Comparison of ENCODE assay signal across 9 mouse cellular contexts in the genomic region with DNA sequence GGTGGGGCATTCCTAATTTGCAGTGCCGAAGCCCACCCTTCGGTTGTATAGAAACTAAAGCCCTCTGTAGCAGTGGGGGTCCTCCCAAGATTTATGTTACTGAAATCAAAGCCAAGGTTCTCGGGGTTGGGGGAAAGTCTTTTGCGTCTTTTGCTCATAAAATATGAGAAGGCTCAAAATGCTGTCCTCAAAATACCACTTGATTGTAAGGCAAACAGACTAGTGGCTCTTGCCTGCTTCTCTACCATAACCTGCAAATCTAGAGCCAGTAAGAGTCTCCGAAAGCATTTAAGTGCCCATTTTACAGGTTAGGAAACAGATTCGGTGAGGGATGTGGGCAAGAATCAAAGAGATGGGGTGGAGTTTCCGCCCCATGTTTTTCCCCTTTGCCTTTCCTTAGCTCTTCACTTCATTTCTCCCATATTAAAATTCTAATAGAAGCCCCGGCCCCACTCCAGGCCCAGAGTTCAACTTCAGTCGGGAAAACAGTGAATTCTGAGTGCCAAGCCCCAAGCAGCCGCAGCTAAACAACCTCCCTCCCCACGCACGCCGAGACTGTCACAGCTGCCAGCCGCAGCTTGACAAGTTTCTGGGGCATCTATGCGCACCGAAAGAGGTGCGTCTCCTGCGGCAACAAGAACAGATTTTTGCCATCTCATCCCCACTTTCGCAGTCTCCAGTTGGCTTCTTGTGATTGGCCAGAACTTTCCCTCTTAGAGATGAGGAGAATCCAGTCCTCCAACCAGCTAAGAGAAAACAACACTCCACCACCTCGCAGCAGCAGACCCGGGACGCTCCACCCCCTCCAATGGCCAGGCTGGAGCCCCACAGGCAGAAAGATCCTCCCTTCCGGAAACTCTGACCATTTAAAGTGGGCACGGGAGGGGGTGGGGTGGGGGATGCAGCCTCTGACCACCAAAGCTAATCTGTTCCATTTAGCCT. TPM values are rescaled to one million over a fixed set of nuclear protein-coding genes. Genes with fewer than 3 reads are reported as not detected.
DNase-seq lines count a peak whose midpoint lies in the region; ATAC-seq and TF ChIP-seq lines count a peak whose summit lies in the region.
"Had no signal": no experiment of that assay in that cellular context is flagged by ENCODE, and none has a peak within 500 bp of the region (broad histone marks: within the 10 kb centered on the region; RNA-seq: fewer than 3 reads in every experiment).

No protein-coding gene starts in this region.

- peaks cover 38% of the 10 kb centered on the region for H3K4me1 ChIP-seq in E14TG2a.4 (replicated peaks; ENCODE audit: low read depth, low read length)
- peaks cover 24% of the 10 kb centered on the region for H3K4me1 ChIP-seq in forebrain, embryonic 16.5 days (replicated peaks; ENCODE audit: control insufficient read depth, insufficient read depth, low read length)
- peaks cover 0 to 2% of the 10 kb centered on the region in 2 experiments; a peak in 1 of 4 replicates for H3K4me1 ChIP-seq in liver, embryonic 14.5 days (replicated peaks; ENCODE audit: control insufficient read depth in 2 of 2, insufficient read depth in 2 of 2, low read length in 1 of 2)
- peaks cover 27% of the 10 kb centered on the region for H3K4me1 ChIP-seq in neural tube, embryonic 15.5 days

- intact Hi-C loops in heart, postnatal 14 days (cut with DNase I), result no loop called here

- peak overlapping the region; percentile 95 for H3K4me2 ChIP-seq in forebrain, embryonic 16.5 days (ENCODE audit: low read length)
- peak overlapping the region; percentile 58 for H3K4me2 ChIP-seq in liver, embryonic 14.5 days (ENCODE audit: low read depth)
- H3K4me2 ChIP-seq in neural tube, embryonic 15.5 days, result peak overlapping the region; percentile 96

- TF ChIP-seq EP300 in liver, embryonic 14.5 days (IDR thresholded peaks at IDR 0.05; ENCODE audit: low read depth), result no peak

- TF ChIP-seq CTCF in E14TG2a.4 (conservative IDR thresholded peaks at IDR 0.05; ENCODE audit: low read length), result no peak
- TF ChIP-seq CTCF in liver, embryonic 14.5 days (IDR thresholded peaks at IDR 0.05; ENCODE audit: low read depth), result no peak

- no peaks in the 10 kb centered on the region for H3K36me3 ChIP-seq in E14TG2a.4 (ENCODE audit: insufficient read depth, low read length)
- no peaks in the 10 kb centered on the region for H3K36me3 ChIP-seq in forebrain, embryonic 16.5 days (ENCODE audit: control insufficient read depth, insufficient read depth)
- H3K36me3 ChIP-seq in liver, embryonic 14.5 days (replicated peaks; ENCODE audit: control insufficient read depth, insufficient read depth, low read depth), result no peaks in the 10 kb centered on the region
- no peaks in the 10 kb centered on the region for H3K36me3 ChIP-seq in neural tube, embryonic 15.5 days
- H3K36me3 ChIP-seq: G1E had no signal

- no peaks in the 10 kb centered on the region for H3K27me3 ChIP-seq in E14TG2a.4 (ENCODE audit: insufficient read depth, low read length)
- H3K27me3 ChIP-seq in forebrain, embryonic 16.5 days (replicated peaks; ENCODE audit: control insufficient read depth, insufficient read depth, low read length), result no peaks in the 10 kb centered on the region
- H3K27me3 ChIP-seq in liver, embryonic 14.5 days (ENCODE audit: control insufficient read depth, insufficient read depth, low read length), result no peaks in the 10 kb centered on the region; the same call in none of the 2 replicates
- H3K27me3 ChIP-seq in neural tube, embryonic 15.5 days (replicated peaks), result no peaks in the 10 kb centered on the region

- ATAC-seq in forebrain, embryonic 16.5 days, result peak; percentile 75
- ATAC-seq in liver, embryonic 14.5 days (ENCODE audit: insufficient read depth), result peak; percentile 57; the same call in 1 of the 2 replicates
- ATAC-seq in neural tube, embryonic 15.5 days (ENCODE audit: low FRiP score), result peak; percentile 84

- peak overlapping the region; percentile 76 for H3K4me3 ChIP-seq in E14TG2a.4 (replicated peaks; ENCODE audit: low read length)
- H3K4me3 ChIP-seq in forebrain, embryonic 16.5 days (replicated peaks; ENCODE audit: low read length), result peak overlapping the region; percentile 66
- peak overlapping the region; percentile 41 to 45; a peak in 3 of 4 replicates for H3K4me3 ChIP-seq in liver, embryonic 14.5 days (ENCODE audit: insufficient read depth in 1 of 2, low read depth in 2 of 2, low read length in 2 of 2)
- peak overlapping the region; percentile 60 for H3K4me3 ChIP-seq in neural tube, embryonic 15.5 days (replicated peaks)

- H3K9ac ChIP-seq in forebrain, embryonic 16.5 days (replicated peaks; ENCODE audit: low read depth, low read length), result peak overlapping the region; percentile 80
- no peak overlapping the region for H3K9ac ChIP-seq in liver, embryonic 14.5 days (replicated peaks)
- H3K9ac ChIP-seq in neural tube, embryonic 15.5 days (replicated peaks), result peak overlapping the region; percentile 73

- H3K9me3 ChIP-seq in E14TG2a.4 (ENCODE audit: low read length), result peaks cover 26% of the 10 kb centered on the region
- H3K9me3 ChIP-seq in forebrain, embryonic 16.5 days (ENCODE audit: control insufficient read depth, low read length), result no peaks in the 10 kb centered on the region
- no peaks in the 10 kb centered on the region for H3K9me3 ChIP-seq in liver, embryonic 14.5 days (ENCODE audit: control insufficient read depth, low read length)
- H3K9me3 ChIP-seq in neural tube, embryonic 15.5 days (replicated peaks), result no peaks in the 10 kb centered on the region

- WGBS in forebrain, embryonic 16.5 days, result under 1% methylated on average over 24 of the region's 24 CpGs
- WGBS in liver, embryonic 14.5 days (ENCODE audit: insufficient replicate concordance), result 3% methylated on average over 24 of the region's 24 CpGs
- 2% methylated on average over 24 of the region's 24 CpGs for WGBS in neural tube, embryonic 15.5 days

- DNase-seq in cerebellum, adult 18-20 months, result peak; percentile 78 to 88
- peak; percentile 70 to 78 for DNase-seq in heart, postnatal 14 days
- peak; percentile 74 to 75 for DNase-seq in kidney, postnatal 36 days
- peak in 1 of 3 experiments; percentile 14 for DNase-seq in liver, embryonic 14.5 days (ENCODE audit: low read depth in 3 of 3, low spot score in 3 of 3)
- DNase-seq in yolk sac, embryonic 10.5 days (ENCODE audit: low spot score), result peak; percentile 74

- no peak overlapping the region for H3K27ac ChIP-seq in forebrain, embryonic 16.5 days (ENCODE audit: low read length)
- no peak overlapping the region for H3K27ac ChIP-seq in liver, embryonic 14.5 days
- peak overlapping the region; percentile 83 for H3K27ac ChIP-seq in neural tube, embryonic 15.5 days (replicated peaks)

RNA-seq across cellular contexts. Expression of a gene that starts 33.7 kb away (rescaled TPM):
- polyA plus RNA-seq in forebrain, embryonic 16.5 days (2015; fragmentation: Nextera tagmentation; extraction: Ambion mirVana), result 134 and 169 TPM in 2 replicates
- under 1 TPM in 1 of 2 experiments, not detected in 1; 0.33 TPM for total RNA-seq in heart, postnatal 14 days (2021)
- polyA plus RNA-seq in liver, embryonic 14.5 days (2012; rRNA removed), result 0.06 and 0.19 TPM in 2 replicates
- not detected in 2 replicates for polyA plus RNA-seq in liver, embryonic 14.5 days (2014; fragmentation: Nextera tagmentation; extraction: Ambion mirVana)
- 321 and 342 TPM in 2 replicates for polyA plus RNA-seq in neural tube, embryonic 15.5 days (2015; fragmentation: Nextera tagmentation; extraction: Ambion mirVana)
- polyA plus RNA-seq: G1E had no signal

Comparison
In these comparisons a context has a peak if more than half of its experiments do, and no peak if none do; other contexts are left out.
1. RNA of a gene that starts 33.7 kb away (polyA plus RNA-seq): 321 to 342 TPM in neural tube, embryonic 15.5 days and 134 to 169 TPM in forebrain, embryonic 16.5 days; 0.06 to 0.19 TPM in liver, embryonic 14.5 days; every median in the first group is over 100 times any median in the second.
2. Peak in every context shown above with its lines, with median percentiles within 50 percentile points of each other: H3K4me3 ChIP-seq, ATAC-seq and H3K4me2 ChIP-seq.